Mouse (Mus musculus): ENCODE measurements at regions not wholly inside any gene's neighbourhood (a gene's known extent, or its start where the extent isn't known, plus 50 kb on each side); places are given as distances from the start of the nearest gene placed in this dataset.

DNA sequence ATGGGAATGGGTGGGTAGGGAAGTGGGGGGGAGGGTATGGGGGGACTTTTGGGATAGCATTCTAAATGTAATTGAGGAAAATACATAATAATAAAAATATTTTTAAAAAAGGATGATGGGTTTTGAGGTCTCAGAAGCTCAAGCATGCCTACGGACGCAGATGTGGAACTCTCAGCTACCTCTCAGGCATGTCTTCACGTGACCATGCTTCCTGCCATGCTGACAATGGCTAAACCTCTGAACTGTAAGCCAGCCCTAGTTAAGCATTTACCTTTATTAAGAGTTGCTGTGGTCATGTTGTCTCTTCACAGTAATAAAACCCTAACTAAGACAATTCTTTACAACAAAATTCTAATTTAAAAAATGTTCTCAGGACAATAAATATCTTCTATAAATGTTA lies 80.0 kb downstream of the Tex36 start:
- DNase-seq (ENCODE audit: low spot score in 2 of 2) = no peak

GRCm38 (mm10) chr7:133518926-133519325 lies 83.0 kb downstream of the Tex36 start:
- no peak for DNase-seq (ENCODE audit: low spot score in 2 of 2)

DNA sequence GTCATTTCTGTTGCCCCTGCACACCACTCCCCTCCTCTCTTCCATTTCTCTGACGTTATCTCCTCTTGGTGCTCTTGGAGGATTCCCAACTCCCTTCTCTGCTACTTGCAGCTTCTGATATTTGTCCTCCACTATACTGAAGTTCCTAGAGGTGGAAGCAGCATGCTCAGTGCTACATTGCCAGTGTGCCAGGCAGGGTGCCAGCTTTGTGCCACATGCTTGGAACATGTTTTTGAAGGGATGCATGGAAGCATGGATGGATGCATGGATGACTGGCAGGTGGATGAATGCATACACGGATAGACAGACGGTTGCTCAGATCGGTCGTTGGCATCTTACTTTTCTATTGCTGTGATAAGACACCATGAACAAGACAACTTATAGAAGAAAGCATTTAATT lies 84.4 kb downstream of the Tex36 start:
- no peak for DNase-seq (ENCODE audit: low spot score in 2 of 2)

DNA sequence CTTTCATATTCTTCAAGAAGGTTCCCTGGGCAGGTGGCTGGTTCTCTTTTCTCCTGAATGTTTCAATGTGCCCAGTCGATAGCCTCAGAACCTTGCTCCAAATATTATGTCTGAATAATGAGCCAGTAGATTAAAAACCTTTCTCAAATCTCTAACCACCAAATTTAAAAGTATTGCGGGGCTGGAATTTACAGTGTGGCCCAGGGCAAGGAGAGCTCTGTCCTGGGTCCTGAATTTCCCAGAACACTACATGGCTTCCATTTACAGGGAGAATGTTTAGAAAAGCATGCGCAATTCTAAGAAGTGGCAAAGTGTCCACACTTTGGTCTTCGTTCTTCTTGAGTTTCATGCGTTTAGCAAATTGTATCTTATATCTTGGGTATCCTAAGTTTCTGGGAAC lies 91.0 kb downstream of the Tex36 start:
- no peak for DNase-seq (ENCODE audit: low spot score in 2 of 2)

GRCm38 (mm10) chr7:133509486-133509885 lies 92.5 kb downstream of the Tex36 start:
- DNase-seq (ENCODE audit: low spot score in 2 of 2) = no peak

DNA sequence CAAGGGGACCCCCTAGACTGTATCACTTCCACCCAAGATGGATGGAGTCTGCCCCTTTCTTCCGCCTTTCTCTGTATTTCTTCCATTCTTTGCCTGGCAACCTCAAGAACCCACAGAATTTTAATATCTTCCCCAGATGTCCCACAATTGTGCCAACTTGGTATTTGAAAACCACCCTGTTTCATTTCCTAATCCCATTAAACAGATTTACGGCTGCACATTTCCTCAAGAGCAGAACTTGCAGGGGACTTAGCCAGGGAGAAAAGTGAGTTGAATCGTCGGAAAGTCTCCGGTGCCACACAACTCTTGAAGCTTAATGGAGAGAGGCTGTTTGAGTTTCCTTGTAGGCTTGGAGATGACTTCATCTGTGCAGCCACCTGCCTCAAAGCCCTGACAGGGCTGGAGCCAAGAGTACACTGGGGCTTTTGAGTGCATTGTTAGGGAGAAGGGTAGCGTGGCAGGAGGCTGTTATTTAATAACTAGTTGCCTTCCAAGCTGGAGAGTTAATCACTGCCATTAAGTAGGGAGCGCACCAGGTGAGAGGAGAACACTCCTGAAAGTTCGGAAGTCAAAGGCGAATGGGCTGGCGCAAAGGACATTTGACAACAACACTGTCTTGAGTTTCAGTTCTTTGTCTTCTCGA lies 93.5 kb downstream of the Tex36 start:
- DNase-seq (ENCODE audit: low spot score in 2 of 2) = no peak

- DNase-seq (ENCODE audit: low spot score in 2 of 2) = no peak
These were observed 96.3 kb downstream of the Tex36 start for GRCm38 (mm10) chr7:133505628-133506027.

DNA sequence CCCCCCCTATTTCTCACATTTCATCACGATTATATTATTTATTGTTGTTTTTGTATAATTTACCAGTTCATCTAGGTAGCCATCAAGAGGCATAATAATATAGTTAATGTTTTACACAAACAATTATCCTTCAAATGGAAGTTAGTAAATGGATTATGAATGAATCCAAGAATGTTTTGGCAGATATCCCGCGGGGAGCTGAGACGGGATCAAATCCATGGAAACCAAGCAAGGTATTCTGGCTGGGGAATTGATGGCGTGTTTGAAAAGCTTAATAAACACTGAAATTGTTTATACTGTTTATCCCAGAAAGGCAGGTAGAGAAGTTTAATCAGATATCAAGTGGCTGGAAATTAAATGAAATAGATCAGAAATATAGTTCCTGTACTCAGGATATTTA lies 98.0 kb downstream of the Tex36 start:
- no peak for DNase-seq (ENCODE audit: low spot score in 2 of 2)

GRCm38 (mm10) chr7:133502731-133503130 lies 99.2 kb downstream of the Tex36 start:
- DNase-seq (ENCODE audit: low spot score in 2 of 2) = no peak

- no peak for DNase-seq (ENCODE audit: low spot score in 2 of 2)
These were observed 104.4 kb downstream of the Tex36 start for GRCm38 (mm10) chr7:133497551-133497950.

- no peak for DNase-seq (ENCODE audit: low spot score in 2 of 2)
These were observed 106.9 kb downstream of the Tex36 start for GRCm38 (mm10) chr7:133494982-133495550.

GRCm38 (mm10) chr7:133494256-133494981 lies 107.5 kb downstream of the Tex36 start:
- no peak for DNase-seq (ENCODE audit: low spot score in 2 of 2)

- no peak for DNase-seq (ENCODE audit: low spot score in 2 of 2)
These were observed 109.3 kb downstream of the Tex36 start for GRCm38 (mm10) chr7:133492626-133493025.

DNA sequence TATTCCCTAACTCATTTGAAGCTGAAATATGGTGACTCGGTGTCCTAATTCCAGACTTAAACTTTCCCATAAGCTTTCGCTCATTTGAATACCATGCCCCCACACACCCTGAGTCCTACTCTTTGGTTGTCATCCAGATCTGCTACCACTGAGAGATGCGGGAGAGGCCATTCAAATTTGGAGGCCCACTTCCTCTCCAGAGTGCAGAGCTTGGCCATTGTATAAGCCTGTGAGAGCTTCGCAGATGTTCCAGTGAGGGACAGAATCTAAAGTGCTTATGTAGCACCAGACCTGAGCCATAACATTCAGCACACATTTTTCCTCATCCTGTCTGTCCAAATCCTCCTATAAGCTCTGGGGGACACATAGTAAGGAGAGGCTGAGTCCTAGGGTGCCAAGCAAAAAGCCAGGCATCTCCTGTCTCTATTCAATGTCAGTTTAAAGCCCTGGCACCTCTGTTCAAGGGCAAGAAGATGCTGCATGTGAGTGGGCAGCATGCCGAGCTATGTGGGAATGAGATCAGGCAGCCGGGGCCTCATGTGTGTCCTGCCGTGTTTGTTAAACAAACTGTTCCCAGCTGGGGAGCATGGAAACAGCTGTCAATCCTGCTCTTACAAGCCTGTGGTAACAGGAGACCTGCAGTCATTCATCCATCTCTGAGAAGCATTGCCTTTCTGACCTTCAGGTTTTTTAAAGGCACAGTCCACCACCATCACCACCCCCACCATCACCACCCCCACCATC lies 113.9 kb downstream of the Tex36 start:
- no peak for DNase-seq (ENCODE audit: low spot score in 2 of 2)

DNA sequence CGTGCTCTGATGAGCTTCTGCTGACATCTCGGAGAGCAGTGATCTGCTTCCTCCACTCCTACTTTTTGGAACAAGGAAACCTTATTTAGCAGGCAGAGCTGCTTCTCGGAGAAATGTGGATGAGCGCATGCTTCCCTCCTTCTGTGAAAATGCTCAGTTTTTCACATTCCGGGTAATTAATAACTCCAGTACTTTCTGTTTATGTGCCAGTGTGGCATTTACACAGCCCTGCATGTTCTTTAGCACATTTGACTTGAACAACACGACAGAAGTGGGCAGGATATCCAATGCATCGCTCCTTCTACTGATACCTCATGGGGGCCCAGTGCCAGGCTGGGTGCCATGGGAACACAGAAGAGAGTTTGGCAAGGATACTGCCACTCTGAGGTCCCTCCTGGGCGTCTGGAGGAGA lies 117.5 kb downstream of the Tex36 start:
- peak; percentile 12 to 56 for DNase-seq (ENCODE audit: low spot score in 2 of 2)

GRCm38 (mm10) chr7:133481529-133481928 lies 120.4 kb downstream of the Tex36 start:
- no peak for DNase-seq (ENCODE audit: low spot score in 2 of 2)

DNA sequence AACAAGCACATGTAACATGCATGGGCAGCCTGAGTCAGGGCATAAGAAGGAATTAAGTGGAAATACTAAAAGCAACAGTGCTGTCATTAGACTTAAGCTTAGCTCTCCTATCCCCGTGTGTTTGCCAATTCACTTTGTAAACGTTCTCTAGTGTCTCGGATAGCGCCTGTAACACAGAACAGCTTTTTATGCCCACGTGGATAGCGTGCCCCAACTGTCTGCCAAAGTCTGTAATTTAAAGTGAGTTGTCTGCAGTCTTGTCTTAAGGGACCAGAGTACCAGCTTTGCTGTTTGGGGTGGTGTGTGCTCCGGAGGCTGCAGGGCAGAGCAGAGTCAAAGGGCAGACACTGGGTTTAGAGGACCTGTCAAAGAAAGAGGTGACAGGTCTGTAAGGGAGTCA lies 122.3 kb downstream of the Tex36 start:
- peak in 1 of 2 experiments; percentile 11 for DNase-seq (ENCODE audit: low spot score in 2 of 2)

GRCm38 (mm10) chr7:133477933-133478332 lies 124.0 kb downstream of the Tex36 start:
- no peak for DNase-seq (ENCODE audit: low spot score in 2 of 2)

GRCm38 (mm10) chr7:133477221-133477620 lies 124.7 kb downstream of the Tex36 start:
- peak; percentile 9 to 29 for DNase-seq (ENCODE audit: low spot score in 2 of 2)

DNA sequence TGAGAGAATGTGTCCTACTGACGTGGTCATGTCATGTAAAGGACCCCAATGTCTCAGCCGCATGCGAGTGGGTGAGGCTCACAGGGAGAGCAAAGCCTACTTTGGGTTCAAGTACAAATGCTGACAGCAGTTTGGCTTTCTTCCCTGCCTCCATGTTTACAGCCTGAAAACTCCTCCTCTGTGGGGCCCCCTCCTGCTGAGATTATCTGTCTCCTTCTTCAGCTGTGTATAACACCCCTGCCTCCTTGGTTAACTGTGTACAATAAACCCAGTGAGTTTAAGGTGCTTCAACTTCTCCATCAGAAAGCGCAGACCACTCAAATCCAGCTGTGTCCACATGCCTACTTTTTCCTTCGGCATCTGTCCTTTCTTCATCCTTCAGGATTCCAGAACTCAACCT lies 130.3 kb downstream of the Tex36 start:
- DNase-seq (ENCODE audit: low spot score in 2 of 2) = no peak

- no peak for DNase-seq (ENCODE audit: low spot score in 2 of 2)
These were observed 131.4 kb downstream of the Tex36 start for GRCm38 (mm10) chr7:133470620-133470958.

DNA sequence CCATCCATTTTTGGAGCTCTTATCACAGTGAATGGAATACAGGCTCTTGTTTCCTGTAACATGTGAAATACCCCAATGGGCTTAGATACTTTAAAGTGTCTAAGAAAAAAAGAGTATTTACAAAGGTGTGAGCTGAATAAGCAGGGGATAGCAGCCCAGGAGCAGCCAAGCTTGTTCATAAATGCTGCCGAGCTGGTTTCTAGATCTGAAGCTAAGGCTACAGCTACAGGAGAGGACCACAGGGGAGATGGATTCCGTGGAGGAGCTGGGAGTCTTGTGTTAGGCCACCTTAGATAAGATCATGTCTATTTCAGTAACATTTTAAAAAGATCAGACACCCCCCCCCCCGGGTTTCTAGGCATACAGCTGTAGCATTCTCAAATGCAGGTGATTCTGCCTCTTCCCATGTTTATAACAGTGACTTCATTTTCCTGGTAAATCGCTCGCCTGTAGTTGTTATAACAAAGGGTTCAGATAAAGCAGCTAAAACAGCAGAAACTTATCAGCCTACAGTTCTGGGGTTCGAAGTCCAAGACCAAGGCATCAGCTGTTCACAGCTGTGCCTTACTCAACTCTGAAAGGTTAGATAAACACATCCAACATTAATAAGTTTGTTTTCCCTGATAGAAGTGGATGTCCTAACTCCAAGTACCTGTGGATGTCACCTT lies 131.9 kb downstream of the Tex36 start:
- no peak for DNase-seq (ENCODE audit: low spot score in 2 of 2)
